Mouse (Mus musculus) ES-E14 (cell line): ENCODE data around the gene Cct7.

ENCODE experiments used
- CHD2 ChIP-seq: IDR thresholded peaks from 2 replicates; pipeline ENCODE4 v1.6.1; 2014; ENCODE audit warnings: mild to moderate bottlenecking, low read depth, low read length, inconsistent platforms
- HCFC1 ChIP-seq: IDR thresholded peaks from 2 replicates; pipeline ENCODE4 v1.6.1; 2012; ENCODE audit warnings: low read length, inconsistent platforms, borderline replicate concordance; ENCODE audit not compliant: insufficient read depth
- MAFK ChIP-seq: IDR thresholded peaks from 2 replicates; pipeline ENCODE4 v1.6.1; 2014; ENCODE audit warnings: mild to moderate bottlenecking, low read depth, low read length, inconsistent platforms; ENCODE audit not compliant: insufficient read depth
- ZC3H11A ChIP-seq: IDR thresholded peaks from 2 replicates; pipeline ENCODE4 v1.6.1; 2012; ENCODE audit warnings: low read depth, mild to moderate bottlenecking, inconsistent platforms, low read length, borderline replicate concordance
- ZNF384 ChIP-seq: IDR thresholded peaks from 2 replicates; pipeline ENCODE4 v1.6.1; 2012; ENCODE audit warnings: low read depth, low read length, inconsistent platforms

GRCm38 (mm10) chr6:85489717-85490116 lies 38.4 kb downstream of the Cct7 start:
- no peak for TF ChIP-seq MAFK
- no peak for TF ChIP-seq ZC3H11A
- no peak for TF ChIP-seq HCFC1
- no peak for TF ChIP-seq CHD2
- TF ChIP-seq ZNF384, result no peak
